Mouse (Mus musculus): ENCODE measurements around the gene Hip1. TPM values are rescaled to one million over a fixed set of nuclear protein-coding genes. Genes with fewer than 3 reads are reported as not detected.

Gene Hip1
- polyA plus RNA-seq, 1 experiment from 2014 or later = 32.3 TPM

DNA sequence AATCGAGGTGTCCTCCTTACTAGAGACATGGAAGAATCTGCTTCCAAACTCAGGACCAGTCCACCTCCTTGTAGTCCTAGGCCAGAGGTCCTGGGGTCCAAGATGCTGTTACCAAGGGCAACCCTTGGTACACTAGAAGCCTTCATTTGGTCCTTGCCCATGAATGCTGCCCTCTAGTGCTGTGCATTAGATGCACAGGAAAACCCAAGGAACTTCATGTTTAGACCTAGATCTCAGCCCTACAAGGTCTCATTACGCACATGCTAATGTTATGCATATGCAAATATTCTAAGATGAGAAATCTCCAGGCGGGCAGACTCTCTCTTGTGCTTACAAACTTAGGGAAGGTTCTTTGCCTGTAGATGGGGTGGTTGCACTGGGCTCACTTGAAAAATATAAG, 15.6 kb downstream of the Hip1 start:
- no peak overlapping the region for H3K4me3 ChIP-seq
- no peaks in the 10 kb centered on the region for H3K9me3 ChIP-seq (replicated peaks)
- ATAC-seq = no peak
- WGBS = 70% methylated on average over 3 of the region's 3 CpGs
- no peaks in the 10 kb centered on the region for H3K4me1 ChIP-seq
- no peak overlapping the region for H3K9ac ChIP-seq
- H3K27ac ChIP-seq = no peak overlapping the region
- H3K36me3 ChIP-seq (ENCODE audit: poor library complexity, severe bottlenecking) = no peaks in the 10 kb centered on the region
- no peaks in the 10 kb centered on the region for H3K27me3 ChIP-seq
- H3K4me2 ChIP-seq = no peak overlapping the region

- ATAC-seq = no peak
- WGBS = 44% methylated on average over 7 of the region's 7 CpGs
- Histone ChIP-seq H3K4me2 (no peak overlapping the region), H3K36me3 (ENCODE audit: poor library complexity, severe bottlenecking) (no peaks in the 10 kb centered on the region), H3K4me3 (no peak overlapping the region), H3K27me3 (no peaks in the 10 kb centered on the region), H3K4me1 (no peaks in the 10 kb centered on the region), H3K27ac (no peak overlapping the region), H3K9me3 (replicated peaks) (no peaks in the 10 kb centered on the region), H3K9ac (no peak overlapping the region)
Measured at GRCm38 (mm10) chr5:135527986-135528385, 16.9 kb downstream of the Hip1 start.

DNA sequence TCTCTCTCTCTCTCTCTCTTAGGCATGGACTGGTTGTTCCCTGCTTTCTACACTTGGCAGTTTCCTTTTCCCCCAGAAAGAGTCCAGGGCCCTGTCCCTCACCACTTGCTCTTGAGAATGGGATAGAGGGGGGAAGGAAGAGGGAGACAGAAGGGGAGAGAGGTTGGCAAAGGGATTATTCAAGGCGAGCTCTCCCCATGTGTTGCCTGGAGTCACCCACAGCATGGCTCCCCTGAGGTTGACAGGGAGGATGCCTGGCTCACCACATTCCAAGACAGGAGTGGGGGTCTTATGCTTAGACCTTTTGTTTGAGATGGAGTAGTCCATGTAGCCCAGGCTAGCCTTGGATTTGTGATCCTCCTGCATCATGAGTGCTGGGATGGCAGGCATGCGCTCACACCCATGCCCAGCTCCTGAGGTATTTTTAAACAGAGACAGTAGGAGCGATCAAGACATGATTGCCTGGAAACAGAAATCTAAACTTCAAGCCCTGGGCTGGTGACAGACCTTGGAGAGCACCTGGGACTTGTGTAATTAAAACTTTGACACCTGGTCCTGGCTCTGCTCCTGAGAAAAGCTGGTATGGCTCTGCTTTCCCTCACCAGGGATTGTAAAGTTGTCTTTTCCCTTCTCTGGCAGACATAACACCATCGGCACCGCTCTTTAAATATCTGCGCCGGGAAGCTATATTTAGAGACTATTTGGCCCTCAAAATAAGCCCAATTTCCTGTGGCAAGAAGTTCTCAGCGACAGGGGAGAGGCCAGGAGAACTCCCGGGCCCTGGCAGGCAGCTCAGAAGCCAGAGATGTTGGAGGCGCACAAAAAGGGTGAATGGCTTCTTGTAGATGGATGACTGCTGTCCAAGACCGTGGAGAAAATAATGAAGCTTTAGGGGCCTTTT, 20.0 kb downstream of the Hip1 start:
- Histone ChIP-seq H3K27me3 (no peaks in the 10 kb centered on the region), H3K4me3 (no peak overlapping the region), H3K9me3 (replicated peaks) (no peaks in the 10 kb centered on the region), H3K27ac (no peak overlapping the region), H3K36me3 (ENCODE audit: poor library complexity, severe bottlenecking) (no peaks in the 10 kb centered on the region), H3K4me1 (no peaks in the 10 kb centered on the region), H3K9ac (no peak overlapping the region), H3K4me2 (no peak overlapping the region)
- WGBS = 79% methylated on average over 11 of the region's 11 CpGs
- ATAC-seq = no peak

- no peak for ATAC-seq
- Histone ChIP-seq H3K4me3 (no peak overlapping the region), H3K9ac (no peak overlapping the region), H3K9me3 (replicated peaks) (no peaks in the 10 kb centered on the region), H3K27ac (no peak overlapping the region), H3K27me3 (no peaks in the 10 kb centered on the region), H3K4me1 (no peaks in the 10 kb centered on the region), H3K4me2 (no peak overlapping the region), H3K36me3 (ENCODE audit: poor library complexity, severe bottlenecking) (no peaks in the 10 kb centered on the region)
- 86% methylated on average over 2 of the region's 2 CpGs for WGBS
Measured at GRCm38 (mm10) chr5:135524087-135524486, 20.8 kb downstream of the Hip1 start.

DNA sequence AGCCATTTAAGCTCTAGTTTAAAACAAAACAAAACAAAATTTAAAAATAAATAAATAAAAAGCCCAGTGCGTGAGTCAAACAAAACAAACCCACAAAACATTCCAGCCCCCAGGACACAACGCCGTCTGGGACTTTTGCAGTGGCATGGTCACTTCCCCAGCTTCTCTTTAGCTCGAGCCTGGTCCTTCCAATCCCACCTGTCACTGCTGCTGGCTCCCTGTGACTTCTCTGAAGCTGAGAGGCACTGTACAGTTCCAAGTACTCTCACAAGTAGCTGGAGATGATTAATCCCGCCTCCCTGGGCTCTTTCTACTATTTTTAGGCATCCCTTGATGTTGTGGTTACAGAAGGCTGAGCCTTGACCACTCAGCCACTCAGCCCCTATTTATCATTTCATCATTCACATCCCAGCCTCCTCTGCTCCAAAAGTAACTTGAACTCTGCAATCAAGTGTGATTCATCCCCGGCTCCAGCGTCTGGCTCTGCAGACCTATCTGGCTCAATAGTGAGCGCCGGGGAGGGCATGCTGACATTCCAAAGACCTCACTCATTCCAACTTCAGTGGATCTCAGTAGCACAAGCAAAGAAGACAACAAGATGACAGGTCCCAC, 22.7 kb downstream of the Hip1 start:
- Histone ChIP-seq H3K4me2 (no peak overlapping the region), H3K27me3 (no peaks in the 10 kb centered on the region)
- 89% methylated on average over 9 of the region's 9 CpGs for WGBS

GRCm38 (mm10) chr5:135517348-135517883, 27.5 kb downstream of the Hip1 start:
- H3K27ac ChIP-seq = no peak overlapping the region
- H3K4me2 ChIP-seq = no peak overlapping the region
- ATAC-seq = no peak
- no peaks in the 10 kb centered on the region for H3K4me1 ChIP-seq
- H3K27me3 ChIP-seq = no peaks in the 10 kb centered on the region
- H3K9ac ChIP-seq = no peak overlapping the region
- H3K36me3 ChIP-seq (ENCODE audit: poor library complexity, severe bottlenecking) = peaks cover 8% of the 10 kb centered on the region
- no peak overlapping the region for H3K4me3 ChIP-seq
- 79% methylated on average over 5 of the region's 5 CpGs for WGBS
- peaks cover 12% of the 10 kb centered on the region; the same call in 1 of the 2 replicates for H3K9me3 ChIP-seq (replicated peaks)

More for the DNA sequence above, 22.7 kb downstream of the Hip1 start:
- Histone ChIP-seq H3K4me1 (no peaks in the 10 kb centered on the region), H3K9me3 (replicated peaks) (no peaks in the 10 kb centered on the region), H3K4me3 (no peak overlapping the region), H3K36me3 (ENCODE audit: poor library complexity, severe bottlenecking) (no peaks in the 10 kb centered on the region), H3K9ac (no peak overlapping the region), H3K27ac (no peak overlapping the region)
- ATAC-seq = no peak

DNA sequence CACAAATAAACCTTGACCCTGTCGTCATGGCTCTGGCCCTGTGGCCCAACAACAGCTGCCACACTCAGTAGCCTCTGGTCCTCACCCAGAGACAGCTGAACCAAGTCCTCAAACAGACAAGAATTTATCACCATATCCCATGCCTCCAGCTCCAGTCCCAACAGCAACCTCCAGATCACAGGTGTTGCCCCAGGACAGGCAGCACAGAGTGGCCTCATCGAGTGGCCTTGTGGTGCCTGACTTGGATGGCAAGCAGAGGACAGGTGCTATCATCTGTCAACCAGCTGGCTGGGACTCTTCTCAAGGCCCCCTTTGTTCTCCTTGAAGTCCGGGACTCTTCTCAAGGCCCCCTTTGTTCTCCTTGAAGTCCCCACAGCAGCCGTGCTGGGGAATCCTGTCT, 31.8 kb downstream of the Hip1 start:
- Histone ChIP-seq H3K27ac (no peak overlapping the region), H3K36me3 (ENCODE audit: poor library complexity, severe bottlenecking) (peaks cover 8% of the 10 kb centered on the region), H3K27me3 (no peaks in the 10 kb centered on the region), H3K4me1 (peaks cover 4% of the 10 kb centered on the region), H3K9me3 (replicated peaks) (peaks cover 12% of the 10 kb centered on the region; the same call in 1 of the 2 replicates), H3K4me2 (no peak overlapping the region), H3K9ac (no peak overlapping the region), H3K4me3 (no peak overlapping the region)
- 64% methylated on average over 4 of the region's 4 CpGs for WGBS
- ATAC-seq = no peak

DNA sequence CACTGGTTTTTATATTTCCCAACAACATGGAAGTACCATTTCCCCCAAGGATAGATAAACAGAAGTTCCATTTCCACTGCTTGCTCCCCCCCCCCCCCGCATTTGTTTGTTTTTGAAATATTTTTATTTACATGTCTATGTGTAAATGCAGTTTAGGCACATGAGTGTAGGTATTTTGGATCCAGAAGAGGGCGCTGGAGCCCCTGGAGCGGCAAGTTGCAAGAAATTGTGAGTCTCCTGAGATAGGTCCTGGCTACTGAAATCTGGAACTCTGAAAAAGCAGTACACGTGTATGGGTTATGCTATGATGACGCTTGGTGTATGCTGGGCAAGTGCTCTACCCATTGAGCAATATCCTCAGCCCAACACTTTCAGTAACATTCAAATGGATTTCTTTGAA, 33.8 kb downstream of the Hip1 start:
- Histone ChIP-seq H3K4me3 (no peak overlapping the region), H3K27me3 (no peaks in the 10 kb centered on the region), H3K9me3 (replicated peaks) (peaks cover 7% of the 10 kb centered on the region; the same call in 1 of the 2 replicates), H3K4me1 (peaks cover 19% of the 10 kb centered on the region), H3K9ac (no peak overlapping the region), H3K4me2 (no peak overlapping the region), H3K27ac (no peak overlapping the region), H3K36me3 (ENCODE audit: poor library complexity, severe bottlenecking) (no peaks in the 10 kb centered on the region; the same call in 1 of the 2 replicates)
- 67% methylated on average over 5 of the region's 5 CpGs for WGBS
- no peak for ATAC-seq

DNA sequence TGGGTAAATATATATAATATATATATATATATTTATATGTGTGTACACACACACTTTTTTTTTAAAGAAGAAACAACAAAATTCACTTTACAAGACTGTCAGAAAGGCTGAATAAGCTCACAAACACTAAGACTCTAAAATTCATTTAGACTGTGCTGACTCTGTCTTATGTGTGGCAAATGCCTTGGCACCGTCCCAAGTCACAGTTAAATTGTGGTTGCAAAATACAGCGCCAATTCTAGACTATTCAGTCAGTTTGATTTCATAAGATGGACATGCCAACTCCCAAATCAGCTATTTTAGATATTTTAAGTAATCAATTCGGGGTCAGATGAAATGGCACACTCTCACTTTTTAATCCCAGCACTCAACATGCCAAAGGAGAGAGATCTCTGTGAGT, 36.6 kb downstream of the Hip1 start:
- WGBS = 65% methylated on average over 3 of the region's 3 CpGs
- H3K4me1 ChIP-seq = peaks cover 19% of the 10 kb centered on the region
- no peaks in the 10 kb centered on the region for H3K9me3 ChIP-seq (replicated peaks)
- no peak overlapping the region for H3K4me3 ChIP-seq
- no peaks in the 10 kb centered on the region for H3K36me3 ChIP-seq (ENCODE audit: poor library complexity, severe bottlenecking)
- no peaks in the 10 kb centered on the region for H3K27me3 ChIP-seq
- no peak overlapping the region for H3K9ac ChIP-seq
- H3K4me2 ChIP-seq = no peak overlapping the region
- ATAC-seq = no peak
- no peak overlapping the region; the same call in 1 of the 2 replicates for H3K27ac ChIP-seq

DNA sequence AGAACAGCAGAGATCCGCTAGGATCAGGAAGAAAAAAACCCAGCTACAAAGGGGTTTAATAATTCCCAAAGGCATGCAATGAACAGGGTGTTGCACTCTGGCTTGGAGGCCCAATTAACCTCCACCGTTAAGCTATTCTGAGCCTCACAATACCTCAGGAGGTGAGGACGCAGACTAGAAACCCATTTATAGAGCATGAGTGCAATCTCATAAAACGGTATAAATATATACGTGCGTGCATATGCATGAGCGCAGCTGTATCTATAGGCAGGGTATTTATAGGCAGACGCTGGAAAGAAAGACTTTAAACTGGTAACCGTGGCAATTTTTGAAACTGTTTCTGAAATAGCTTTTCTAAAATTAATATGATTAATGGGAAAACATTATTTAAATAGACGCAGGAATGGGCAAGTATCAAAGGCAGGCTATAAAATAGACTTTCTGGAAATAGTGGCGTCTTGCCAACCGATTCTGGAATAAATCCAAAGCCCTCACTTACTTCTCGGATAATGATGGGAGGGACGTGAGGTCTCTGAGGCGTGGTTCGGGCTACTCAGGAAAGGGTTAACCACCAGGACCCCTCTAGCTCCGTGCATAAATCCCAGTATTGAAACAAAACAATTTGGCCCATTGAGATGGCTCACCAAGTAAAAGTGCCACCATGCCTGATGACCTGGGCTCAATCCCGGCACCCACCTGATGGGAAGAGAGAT, 37.2 kb downstream of the Hip1 start:
- H3K27me3 ChIP-seq = no peaks in the 10 kb centered on the region
- no peak for ATAC-seq
- H3K27ac ChIP-seq = peak overlapping the region; percentile 45
- peak overlapping the region; percentile 6 for H3K4me2 ChIP-seq
- no peaks in the 10 kb centered on the region for H3K36me3 ChIP-seq (ENCODE audit: poor library complexity, severe bottlenecking)
- H3K4me1 ChIP-seq = peaks cover 19% of the 10 kb centered on the region
- no peak overlapping the region for H3K9ac ChIP-seq
- H3K9me3 ChIP-seq (replicated peaks) = no peaks in the 10 kb centered on the region
- H3K4me3 ChIP-seq = no peak overlapping the region
- WGBS = 18% methylated on average over 18 of the region's 18 CpGs

DNA sequence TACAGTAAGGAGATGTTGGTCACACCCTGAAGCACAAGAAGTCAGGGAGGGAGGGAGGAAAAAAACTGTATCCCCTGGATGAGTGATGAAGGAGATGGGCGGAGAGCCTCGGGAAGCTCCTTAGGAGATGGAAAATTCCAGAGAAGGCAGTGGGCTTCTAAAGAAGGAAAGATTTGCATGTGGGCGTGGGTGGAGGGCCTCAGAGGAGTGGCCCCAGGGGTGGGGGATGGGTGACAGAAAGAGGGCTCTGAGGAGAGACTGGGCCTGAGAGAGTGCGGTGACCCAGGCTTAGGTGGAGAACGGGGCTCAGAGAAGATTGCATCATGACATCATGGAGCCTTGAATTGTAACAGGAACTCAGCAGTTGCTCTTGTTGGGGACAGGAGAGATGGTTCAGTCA, 39.5 kb downstream of the Hip1 start:
- H3K36me3 ChIP-seq (ENCODE audit: poor library complexity, severe bottlenecking) = no peaks in the 10 kb centered on the region
- no peak for ATAC-seq
- peaks cover 26% of the 10 kb centered on the region for H3K4me1 ChIP-seq
- H3K9me3 ChIP-seq (replicated peaks) = no peaks in the 10 kb centered on the region
- no peaks in the 10 kb centered on the region for H3K27me3 ChIP-seq
- WGBS = 76% methylated on average over 5 of the region's 5 CpGs
- H3K4me3 ChIP-seq = no peak overlapping the region
- H3K27ac ChIP-seq = no peak overlapping the region
- H3K9ac ChIP-seq = no peak overlapping the region
- H3K4me2 ChIP-seq = no peak overlapping the region

GRCm38 (mm10) chr5:135502931-135503330, 42.0 kb downstream of the Hip1 start:
- no peaks in the 10 kb centered on the region for H3K36me3 ChIP-seq (ENCODE audit: poor library complexity, severe bottlenecking)
- H3K27me3 ChIP-seq = no peaks in the 10 kb centered on the region
- no peak overlapping the region for H3K4me2 ChIP-seq
- ATAC-seq = no peak
- H3K4me3 ChIP-seq = no peak overlapping the region
- no peaks in the 10 kb centered on the region for H3K9me3 ChIP-seq (replicated peaks)
- H3K9ac ChIP-seq = no peak overlapping the region
- no peak overlapping the region for H3K27ac ChIP-seq
- peaks cover 20% of the 10 kb centered on the region for H3K4me1 ChIP-seq
- WGBS = 60% methylated on average over 7 of the region's 7 CpGs

All from forebrain, embryonic 13.5 days (tissue).